ENCODE assay signal across 8 mouse cellular contexts in the genomic region with DNA sequence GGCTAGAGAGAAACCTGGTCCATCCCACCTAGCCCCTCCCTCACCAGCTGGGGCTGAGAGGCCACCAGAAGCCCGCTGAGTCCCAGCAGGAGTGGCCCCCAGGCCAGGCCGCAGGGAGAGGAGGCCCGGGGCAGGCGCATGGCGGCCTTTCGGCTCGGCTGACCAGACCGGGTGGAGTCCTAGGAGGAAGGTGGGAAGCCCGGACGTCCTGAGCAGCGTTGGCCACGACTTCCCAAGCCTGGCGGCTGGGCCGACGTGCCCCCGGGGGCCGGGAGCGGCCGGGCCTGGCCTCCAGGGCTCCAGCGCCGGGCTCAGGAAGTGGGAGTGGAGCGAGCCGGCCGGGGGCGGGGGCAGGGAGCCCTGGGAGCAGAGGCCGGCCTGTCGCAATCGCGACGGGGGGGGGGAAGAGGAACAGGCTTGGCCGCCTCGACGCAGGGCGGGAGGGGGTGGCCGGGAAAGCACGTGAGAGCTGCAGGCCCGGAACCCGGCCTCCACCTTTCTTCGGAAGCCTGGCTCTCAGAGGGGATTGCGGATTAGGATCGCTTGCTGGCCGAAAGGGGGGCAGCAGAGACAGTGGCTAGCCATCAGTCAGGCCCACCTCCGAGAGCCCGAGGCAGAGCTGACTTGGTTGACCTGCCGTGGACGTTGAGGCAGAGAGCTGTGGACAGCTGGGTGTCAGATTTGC. TPM values are rescaled to one million over a fixed set of nuclear protein-coding genes. Genes with fewer than 3 reads are reported as not detected.
DNase-seq lines count a peak whose midpoint lies in the region; ATAC-seq lines count a peak whose summit lies in the region.

A gene (minus strand): TSS at position 340 of the 685 bp plus-strand sequence.

- H3K27ac ChIP-seq in brown adipose tissue, adult 24 weeks (replicated peaks; ENCODE audit: low read depth, low read length) = peak within 1 kb of the TSS; percentile 91
- H3K27ac ChIP-seq in forebrain, embryonic 13.5 days = no peak within 1 kb of the TSS

- H3K4me1 ChIP-seq in brown adipose tissue, adult 24 weeks (ENCODE audit: control insufficient read depth, insufficient read depth, insufficient read length, low read length) = peaks cover 12% of the 10 kb centered on the region
- H3K4me1 ChIP-seq in forebrain, embryonic 13.5 days = peaks cover 28% of the 10 kb centered on the region

- peaks cover 18% of the 10 kb centered on the region for H3K27me3 ChIP-seq in forebrain, embryonic 13.5 days

- H3K9me3 ChIP-seq in forebrain, embryonic 13.5 days (replicated peaks) = no peaks in the 10 kb centered on the region

- H3K9ac ChIP-seq in forebrain, embryonic 13.5 days = peak within 1 kb of the TSS; percentile 66

- H3K4me3 ChIP-seq in brown adipose tissue, adult 24 weeks (ENCODE audit: insufficient read depth, low read depth, low read length) = peak within 1 kb of the TSS; percentile 73
- H3K4me3 ChIP-seq in forebrain, embryonic 13.5 days = peak within 1 kb of the TSS; percentile 37

- no peaks in the 10 kb centered on the region for H3K36me3 ChIP-seq in forebrain, embryonic 13.5 days (ENCODE audit: poor library complexity, severe bottlenecking)

- H3K4me2 ChIP-seq in forebrain, embryonic 13.5 days = peak within 1 kb of the TSS; percentile 63

- whole genome bisulfite sequencing in forebrain, embryonic 13.5 days = 4% methylated on average over 27 of the region's 46 CpGs

- DNase-seq in ES-CJ7 (ENCODE audit: low read depth, low spot score) = peak; percentile 34
- peak; percentile 90 to 93 for DNase-seq in heart, postnatal 10 days
- DNase-seq in kidney, postnatal 4 days = peak; percentile 93 to 96
- DNase-seq in lung, postnatal 10 days = peak; percentile 95
- DNase-seq in ovary, postnatal 10 days (ENCODE audit: low spot score) = peak; percentile 69
- peak; percentile 42 for DNase-seq in thymus, postnatal 25 days

- intact Hi-C loops in heart, postnatal 10 days (cut with DNase I) = loop anchor here (2.0 kb wide), 2 partner anchors 35 to 51 kb away; a partner anchor contains a TSS

- peak; percentile 55; the same call in 1 of the 2 replicates for ATAC-seq in forebrain, embryonic 13.5 days

RNA-seq across cellular contexts. Expression of the gene that starts here (rescaled TPM):
- polyA plus RNA-seq in brown adipose tissue, adult 24 weeks (2012; ENCODE audit: insufficient read depth, insufficient read length, missing spikeins) = 30.9 and 34.5 TPM in 2 replicates
- polyA plus RNA-seq in forebrain, embryonic 13.5 days (2015; fragmentation: Nextera tagmentation; extraction: Ambion mirVana) = 10.2 and 12.3 TPM in 2 replicates
- 10 to 100 TPM; 42.8 to 49.4 TPM for total RNA-seq in heart, postnatal 10 days (2021)

Comparison
In these comparisons a context has a peak if more than half of its experiments do, and no peak if none do; other contexts are left out.
1. DNase-seq: peak in every context shown above with its lines; median percentile 95 in lung, postnatal 10 days; 94 in kidney, postnatal 4 days; 92 in heart, postnatal 10 days; 69 in ovary, postnatal 10 days; 42 in thymus, postnatal 25 days; 34 in ES-CJ7.